Mouse (Mus musculus) central nervous system, embryonic 11.5 days (tissue): ENCODE measurements around the gene Defa25. TPM values are rescaled to one million over a fixed set of nuclear protein-coding genes. Genes with fewer than 3 reads are reported as not detected.

Experiments used
- polyA plus RNA-seq: library from polyadenylated mRNA; depleted of rRNA; stranded (reverse); fragments of >200 nt; gene quantifications from 2 replicates; pipeline ENCODE4 v1.2.3, GENCODE M21; 2012; rRNA removed

The Defa25 gene
- polyA plus RNA-seq, result not detected in 2 replicates

GRCm38 (mm10) chr8:21084142-21084541 is at the start of gene Defa25:
TSS of gene Defa25 (plus strand) at chr8:21084442.

GRCm38 (mm10) chr8:21054747-21055146 is 29.5 kb upstream of the Defa25 start, which contains the start of gene Defa23:
TSS of gene Defa23 (plus strand) at chr8:21055047.

DNA sequence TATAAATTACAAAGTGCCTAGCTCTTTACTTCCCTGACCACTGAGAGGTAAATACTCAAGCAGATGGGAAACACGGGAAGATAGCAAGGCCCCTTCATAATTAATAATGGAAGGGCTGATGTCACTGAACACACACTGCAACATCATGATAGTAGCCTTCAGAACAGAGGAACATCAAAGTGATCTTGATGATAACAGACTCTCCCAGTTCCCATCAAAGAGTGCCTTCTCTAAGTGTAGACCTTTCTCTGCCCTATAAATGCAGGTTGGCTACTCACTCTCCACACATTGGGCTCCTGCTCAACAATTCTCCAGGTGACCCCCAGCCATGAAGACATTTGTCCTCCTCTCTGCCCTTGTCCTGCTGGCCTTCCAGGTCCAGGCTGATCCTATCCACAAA is 19.5 kb upstream of the Defa25 start, which contains the start of gene Defa35:
Defa35 (plus strand) TSS at position 301 of the 400 bp plus-strand sequence.

GRCm38 (mm10) chr8:21095950-21096349 is 11.7 kb downstream of the Defa25 start, which contains the start of gene Gm14851:
TSS of gene Gm14851 (minus strand) at chr8:21096050.

DNA sequence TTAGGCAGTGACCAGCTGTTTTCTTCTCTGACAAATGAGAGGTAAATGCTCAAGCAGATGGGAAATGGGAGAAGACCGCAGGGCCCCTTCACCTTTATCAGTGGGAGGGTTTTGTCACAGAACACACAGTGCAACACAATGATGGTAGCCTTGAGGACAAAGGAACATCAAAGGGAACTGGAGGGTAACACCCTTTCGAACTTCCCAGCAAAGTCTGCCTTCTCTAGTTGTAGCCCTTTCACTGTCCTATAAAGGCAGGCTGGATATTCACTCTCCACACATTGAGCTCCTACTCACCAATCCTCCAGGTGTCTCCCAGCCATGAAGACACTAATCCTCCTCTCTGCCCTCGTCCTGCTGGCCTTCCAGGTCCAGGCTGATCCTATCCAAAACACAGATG is 50.1 kb downstream of the Defa25 start, which contains the start of gene Defa30:
Defa30 (plus strand) TSS at position 301 of the 400 bp plus-strand sequence.

Other genes with a start within 250 kb of the Defa25 start
- gene Defb33, start 191.8 kb upstream of the Defa25 start, polyA plus RNA-seq, result not detected in 2 replicates
- not detected in 2 replicates for gene Gm15056, start 181.8 kb upstream of the Defa25 start, polyA plus RNA-seq
- gene Gm6040, start 162.4 kb upstream of the Defa25 start, polyA plus RNA-seq, result not detected in 2 replicates
- gene AY761185, start 139.7 kb upstream of the Defa25 start, polyA plus RNA-seq, result not detected in 2 replicates
- not detected in 2 replicates for gene Defa21, start 58.9 kb upstream of the Defa25 start, polyA plus RNA-seq
- not detected in 2 replicates for gene Defa23, start 29.4 kb upstream of the Defa25 start, polyA plus RNA-seq
- not detected in 2 replicates for gene Defa35, start 19.4 kb upstream of the Defa25 start, polyA plus RNA-seq
- gene Gm14851, start 11.6 kb downstream of the Defa25 start, polyA plus RNA-seq, result not detected in 2 replicates
- not detected in 2 replicates for gene Defa30, start 50.2 kb downstream of the Defa25 start, polyA plus RNA-seq
- not detected in 2 replicates for gene Defa22, start 77.8 kb downstream of the Defa25 start, polyA plus RNA-seq
- gene Defa31, start 107.2 kb downstream of the Defa25 start, polyA plus RNA-seq, result not detected in 2 replicates
- gene Gm15293, start 117.1 kb downstream of the Defa25 start, polyA plus RNA-seq, result not detected in 2 replicates
- not detected in 2 replicates for gene Gm15292, start 165.3 kb downstream of the Defa25 start, polyA plus RNA-seq
- not detected in 2 replicates for gene Defa27, start 231.1 kb downstream of the Defa25 start, polyA plus RNA-seq
- not detected in 2 replicates for gene Defa29, start 242.6 kb downstream of the Defa25 start, polyA plus RNA-seq